Mouse (Mus musculus) frontal cortex, postnatal 36 days (tissue): ENCODE measurements around the gene Zdhhc1.

Experiments used
- DNase-seq, 2 experiments: peaks; one replicate each; pipeline ENCODE4 v3.0.0; 2022; ENCODE audit warnings: low spot score in 2 of 2

Zdhhc1 gene

DNA sequence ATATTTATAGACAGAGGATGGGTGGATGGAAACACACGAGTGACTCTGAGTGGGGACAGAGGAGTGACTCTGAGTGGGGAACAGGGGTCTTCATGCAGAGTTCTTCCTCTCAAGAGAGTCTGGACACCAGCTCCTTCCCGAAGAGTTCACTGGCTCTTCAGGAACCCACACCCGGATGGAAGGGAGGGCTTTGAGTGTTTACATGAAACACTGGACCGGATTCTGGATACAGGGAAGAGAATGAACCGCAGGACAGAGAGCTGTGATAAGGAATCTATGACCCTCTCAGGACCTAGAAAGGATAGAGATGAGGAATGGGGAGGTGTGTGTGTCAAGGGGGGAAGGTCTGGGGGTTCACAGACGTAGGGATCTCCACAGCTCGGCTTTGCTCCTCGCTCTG lies 20.6 kb upstream of the Zdhhc1 start:
- DNase-seq: no peak

DNA sequence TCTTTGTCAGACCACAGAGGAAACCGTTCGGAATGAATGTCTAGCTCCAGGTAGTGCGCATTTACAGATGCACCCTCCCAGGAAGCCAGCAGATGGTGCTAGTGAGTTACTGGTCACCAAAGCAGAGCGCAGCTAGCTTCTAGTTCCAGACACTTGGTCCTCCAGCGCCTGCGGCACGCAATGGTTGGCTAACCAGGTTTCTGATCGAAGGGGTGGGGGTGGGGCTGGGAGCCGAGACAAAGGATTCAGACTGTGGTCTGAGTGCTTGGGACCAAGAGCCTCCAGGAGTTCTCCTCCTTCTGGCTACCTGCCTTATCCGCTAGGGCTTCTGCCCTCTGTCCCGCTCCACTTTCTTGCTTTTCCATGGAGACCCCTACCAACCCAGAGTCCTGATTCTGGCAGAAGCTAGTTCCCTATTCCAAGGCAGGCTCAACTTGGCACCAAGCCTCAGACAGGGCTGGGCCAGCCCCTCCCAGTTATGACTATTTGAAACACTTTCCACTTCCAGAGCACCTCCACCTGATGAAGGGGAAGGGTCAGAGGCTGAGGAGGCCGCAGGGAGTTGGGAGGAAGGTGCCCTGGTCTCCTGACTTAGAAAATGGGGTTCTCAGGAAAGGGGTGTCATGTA lies 19.4 kb upstream of the Zdhhc1 start:
- DNase-seq: peak; percentile 70 to 79

DNA sequence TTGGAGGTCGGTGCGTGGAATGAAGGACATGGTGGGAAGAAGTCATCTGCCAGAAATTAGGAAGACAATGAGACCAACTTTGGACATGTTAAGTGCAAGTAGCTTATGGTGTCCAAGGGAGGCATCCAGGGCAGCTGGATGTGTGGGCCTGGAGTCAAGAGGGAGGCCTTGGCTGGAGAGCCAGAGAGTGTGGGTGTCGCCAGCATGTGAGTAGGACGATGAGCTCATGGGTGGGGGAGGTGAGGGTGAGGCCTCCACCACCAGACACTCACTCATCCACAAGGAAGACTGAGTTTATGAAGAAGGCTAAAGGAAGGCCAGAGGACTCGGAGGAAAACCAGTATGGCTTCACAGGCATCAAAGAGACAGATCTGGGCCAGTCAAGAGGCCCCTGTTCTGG lies 18.0 kb upstream of the Zdhhc1 start:
- DNase-seq: no peak

DNA sequence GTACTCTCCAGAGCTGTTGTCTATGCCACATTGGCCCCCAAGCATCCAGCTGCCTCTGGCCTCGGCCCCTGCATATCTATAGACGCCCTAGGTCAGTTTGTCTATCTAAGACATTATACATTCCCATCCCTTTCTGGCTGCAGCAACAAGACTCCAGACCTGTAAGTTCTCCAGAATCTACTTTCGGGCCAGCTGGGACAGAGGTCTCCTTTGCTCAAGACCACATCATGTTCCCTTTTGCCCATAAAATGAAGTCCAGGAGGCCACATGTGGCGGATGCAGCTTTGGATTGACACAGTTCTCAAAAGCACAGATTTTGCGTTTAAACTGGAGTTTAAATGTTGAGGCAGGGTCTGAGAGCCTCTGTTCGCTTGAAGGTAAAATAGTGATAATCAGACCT lies 17.5 kb upstream of the Zdhhc1 start:
- no peak for DNase-seq

GRCm38 (mm10) chr8:105509997-105510735 lies 13.5 kb upstream of the Zdhhc1 start:
- no peak for DNase-seq

- no peak for DNase-seq
Measured at GRCm38 (mm10) chr8:105508758-105509157, 12.1 kb upstream of the Zdhhc1 start.

GRCm38 (mm10) chr8:105506977-105507376 lies 10.3 kb upstream of the Zdhhc1 start:
- no peak for DNase-seq

DNA sequence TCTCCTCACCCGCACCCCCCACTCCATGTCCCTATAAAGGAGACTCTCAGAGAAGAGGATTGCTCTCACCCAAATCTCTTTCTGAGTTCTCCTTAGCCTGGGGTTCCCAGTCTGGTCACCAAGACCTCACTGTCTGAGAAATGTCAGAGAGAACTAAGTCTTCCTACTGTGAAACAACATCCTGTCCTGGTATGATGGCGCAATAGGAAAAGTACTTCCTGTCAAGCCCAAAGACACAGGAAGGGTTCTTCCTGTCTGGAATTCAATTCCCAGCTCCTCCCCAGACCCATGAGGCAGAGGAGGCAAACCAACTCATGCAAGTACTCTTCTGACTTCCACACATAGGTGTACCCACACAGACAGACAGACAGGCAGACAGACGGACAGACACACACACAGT lies 7.9 kb upstream of the Zdhhc1 start:
- DNase-seq: no peak

DNA sequence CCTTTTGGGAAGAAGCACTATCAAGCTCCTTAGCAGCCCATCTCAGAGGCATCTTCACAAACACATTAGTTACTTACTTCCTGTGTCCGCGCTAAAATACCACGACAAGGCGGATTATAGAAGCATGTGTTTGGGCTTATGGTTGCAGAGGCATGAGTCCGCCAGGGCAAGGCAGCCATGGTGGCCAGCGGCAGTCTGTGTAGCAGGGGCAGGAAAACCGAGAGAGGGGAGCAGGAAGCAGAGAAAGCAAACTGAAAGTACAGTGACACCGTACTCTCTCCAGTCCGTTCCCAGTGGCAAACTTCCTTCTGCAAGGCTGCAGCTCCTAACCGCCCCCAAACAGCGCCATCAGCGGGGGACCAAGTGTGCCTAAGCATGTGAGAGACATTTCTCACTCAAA lies 3.1 kb upstream of the Zdhhc1 start:
- DNase-seq: no peak

DNA sequence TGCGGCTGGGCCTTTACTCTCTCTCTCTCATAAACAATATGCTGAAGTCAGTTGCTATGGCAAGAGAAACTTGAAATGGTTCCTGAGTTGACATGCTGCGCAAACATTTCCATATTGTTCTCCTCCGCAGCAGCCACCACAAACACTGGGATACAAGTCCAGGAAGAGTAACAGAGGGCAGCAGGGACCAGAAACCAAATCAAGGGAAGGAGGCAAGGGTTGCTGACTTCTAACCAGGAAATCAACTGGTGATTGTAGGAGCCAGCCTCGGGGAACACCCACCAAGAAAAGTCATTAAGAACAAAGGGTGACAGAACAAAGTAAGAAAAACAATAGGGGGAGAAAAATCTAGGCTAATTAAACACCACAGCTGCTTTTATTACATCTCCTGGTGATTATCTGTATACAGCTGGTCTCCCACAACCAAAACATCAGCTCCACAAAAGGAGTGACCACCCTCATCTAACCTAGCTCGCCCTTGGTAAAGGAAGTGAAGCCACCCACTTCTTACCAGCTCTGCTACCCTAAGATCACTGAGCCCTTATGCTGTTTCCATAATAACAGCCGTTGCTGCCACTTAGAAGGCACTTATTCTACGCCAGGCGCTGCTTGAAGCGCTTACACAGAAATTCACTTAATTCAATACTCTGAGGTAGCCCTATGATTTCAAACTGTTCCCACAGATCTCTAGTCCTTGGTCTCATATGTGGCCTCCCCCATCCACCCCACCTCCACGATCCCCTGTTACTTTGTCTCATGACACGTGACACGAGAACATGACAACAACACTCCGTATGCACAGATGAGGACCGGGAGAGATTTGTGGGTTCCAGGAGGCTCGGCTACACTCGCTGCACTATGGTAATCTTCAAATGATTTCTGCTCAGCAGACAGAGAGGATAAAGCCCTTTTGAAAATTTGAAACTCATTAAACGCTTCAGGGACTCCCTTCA lies 1.1 kb downstream of the Zdhhc1 start:
- DNase-seq: no peak

DNA sequence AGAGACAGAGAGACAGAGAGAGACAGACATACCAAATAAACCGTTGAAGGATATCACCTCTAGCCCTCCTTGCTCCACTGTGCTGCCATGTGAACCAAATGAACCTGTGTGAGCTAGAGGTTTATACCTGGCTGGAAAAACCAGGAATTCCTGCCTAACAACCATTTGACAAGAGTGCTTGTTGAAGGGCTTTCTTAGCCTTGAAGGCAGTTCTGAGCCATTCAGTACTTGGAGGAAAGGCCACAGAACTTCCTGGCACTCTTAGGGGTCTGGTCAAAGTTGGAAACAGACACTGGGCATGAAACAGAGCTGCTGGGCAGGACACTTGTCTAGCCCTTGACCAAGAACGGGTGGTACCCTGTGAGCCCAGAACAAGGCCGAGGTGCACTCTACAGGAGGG lies 2.1 kb downstream of the Zdhhc1 start:
- DNase-seq: no peak

DNA sequence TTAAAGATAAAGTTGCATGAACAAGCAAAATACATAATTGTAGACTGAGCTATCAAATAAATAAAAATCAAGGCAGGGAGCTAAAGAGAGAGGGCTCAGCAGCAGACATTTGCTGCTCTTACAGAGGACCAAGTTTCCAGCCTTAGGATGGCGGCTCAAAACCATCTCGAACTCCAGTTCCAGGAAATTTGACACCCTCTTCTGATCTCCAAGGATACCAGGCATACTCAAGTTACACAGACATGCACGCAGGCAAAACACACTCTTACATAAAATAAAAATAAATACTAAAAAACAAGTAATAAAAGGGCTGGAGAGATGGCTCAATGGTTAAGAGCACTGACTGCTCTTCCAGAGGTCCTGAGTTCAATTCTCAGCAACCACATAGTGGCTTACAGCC lies 3.2 kb downstream of the Zdhhc1 start:
- no peak for DNase-seq

DNA sequence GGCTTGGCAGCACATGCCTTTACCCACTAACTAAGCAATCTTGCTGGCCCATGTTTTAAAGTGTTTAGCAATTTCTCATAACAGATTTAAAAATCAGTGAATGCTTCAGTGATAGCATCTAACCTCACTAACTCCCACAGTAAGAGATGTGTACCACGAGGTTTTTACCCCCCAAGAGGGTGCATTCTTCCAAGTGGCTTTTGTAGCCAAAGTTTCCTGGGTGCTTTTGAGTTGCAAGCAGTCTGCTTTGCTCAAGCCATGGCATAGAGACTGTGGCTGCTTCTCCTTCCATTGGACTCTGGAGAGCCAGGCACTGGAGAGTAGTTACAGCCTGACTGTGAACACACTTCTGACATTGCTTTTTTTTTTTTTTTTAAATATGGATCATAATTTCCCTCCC lies 7.4 kb downstream of the Zdhhc1 start:
- DNase-seq: no peak

DNA sequence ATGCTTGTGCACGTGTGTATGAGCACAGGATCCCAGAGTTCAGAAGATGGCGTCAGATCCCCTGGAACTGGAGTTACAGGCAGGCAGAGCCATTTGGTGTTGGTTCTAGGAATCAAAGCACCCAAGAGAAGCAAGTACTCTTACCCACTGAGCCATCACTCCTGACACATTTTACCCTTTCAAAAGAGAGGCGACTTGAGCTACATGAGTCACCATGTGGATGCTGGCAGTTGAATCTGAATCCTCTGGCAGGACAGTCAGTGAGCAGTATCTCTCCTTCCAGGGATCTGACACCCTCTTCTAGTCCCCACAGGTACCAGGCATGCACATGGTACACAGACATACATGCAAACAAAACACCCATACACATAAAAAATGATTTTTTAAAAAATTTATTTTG lies 8.6 kb downstream of the Zdhhc1 start:
- no peak for DNase-seq

- DNase-seq: no peak
Measured at GRCm38 (mm10) chr8:105484392-105484791, 12.3 kb downstream of the Zdhhc1 start.

DNA sequence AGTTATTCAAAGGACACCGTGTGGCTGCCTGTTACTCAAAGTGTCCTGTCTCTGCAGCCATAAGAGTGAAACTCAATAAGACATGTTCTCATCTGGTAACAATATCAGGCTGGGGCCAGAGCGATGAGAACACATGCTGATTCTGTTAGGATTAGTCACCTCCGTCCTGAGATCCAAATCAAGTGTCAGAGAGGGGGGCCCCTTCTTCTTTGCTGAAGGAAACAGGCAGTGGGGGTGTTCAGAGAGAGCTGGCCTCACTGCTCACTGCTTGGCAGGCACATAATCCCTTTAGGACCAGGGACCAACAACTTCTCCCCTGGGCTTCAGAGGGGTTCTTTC lies 12.7 kb downstream of the Zdhhc1 start:
- DNase-seq: no peak

GRCm38 (mm10) chr8:105483212-105484029 lies 13.3 kb downstream of the Zdhhc1 start:
- DNase-seq: no peak

DNA sequence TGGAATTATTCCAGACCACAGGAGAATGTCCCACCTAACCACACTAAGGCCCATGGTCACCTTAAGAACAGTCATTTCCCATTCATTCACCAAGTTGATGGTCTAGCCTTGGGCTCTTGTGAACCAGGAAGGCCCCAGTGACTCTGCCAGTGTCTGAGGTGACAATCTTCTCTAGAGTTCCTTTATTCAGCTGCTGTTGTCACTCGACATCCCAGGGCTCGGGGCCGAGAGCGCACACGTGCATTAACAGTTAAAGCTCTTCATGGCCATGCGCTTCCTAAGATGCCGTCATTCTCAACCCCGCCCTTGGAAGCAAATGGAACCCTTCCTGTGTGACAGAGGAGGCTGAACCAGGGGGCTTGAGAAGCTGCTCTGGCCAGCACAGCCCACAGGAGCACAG lies 14.6 kb downstream of the Zdhhc1 start:
- DNase-seq: no peak

DNA sequence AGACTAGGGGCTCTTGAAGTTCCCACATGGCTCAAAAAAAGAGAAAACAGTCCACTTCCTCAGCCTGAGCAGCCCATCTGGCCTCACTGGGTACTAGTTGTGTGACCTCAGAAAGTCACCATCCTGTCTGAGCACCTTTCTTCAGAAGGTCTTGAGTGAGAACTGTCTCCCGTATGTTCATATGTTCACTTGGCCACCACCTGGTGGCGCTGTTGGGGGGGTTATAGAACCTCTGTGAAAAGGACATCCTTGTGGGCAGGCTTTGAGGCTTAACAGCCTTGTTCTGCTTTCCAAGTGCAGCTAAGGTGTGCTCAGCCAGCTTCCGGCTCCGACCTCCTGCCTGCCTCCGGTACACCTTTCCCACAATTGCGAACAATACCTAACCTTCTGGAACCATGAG lies 15.2 kb downstream of the Zdhhc1 start:
- DNase-seq: no peak

DNA sequence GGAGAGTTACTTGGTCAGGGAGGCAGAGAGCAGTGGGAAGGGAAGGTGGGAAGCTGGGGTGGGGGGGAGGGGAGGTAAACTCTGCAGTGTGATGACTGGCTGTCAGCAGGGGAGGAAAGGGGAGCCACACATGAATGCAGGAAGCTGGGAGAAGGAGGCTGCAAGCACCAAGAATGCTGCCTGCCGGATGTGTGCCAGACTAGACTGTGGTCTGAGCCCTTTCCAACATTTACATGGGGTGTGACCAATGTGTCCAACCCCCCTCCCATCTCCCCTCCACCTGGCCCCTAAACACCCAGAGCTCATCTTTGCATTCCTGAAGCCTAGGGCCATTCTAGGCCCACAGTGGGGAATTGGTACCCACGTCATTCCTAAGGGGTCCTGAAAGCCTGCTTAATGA lies 15.7 kb downstream of the Zdhhc1 start:
- no peak for DNase-seq

DNA sequence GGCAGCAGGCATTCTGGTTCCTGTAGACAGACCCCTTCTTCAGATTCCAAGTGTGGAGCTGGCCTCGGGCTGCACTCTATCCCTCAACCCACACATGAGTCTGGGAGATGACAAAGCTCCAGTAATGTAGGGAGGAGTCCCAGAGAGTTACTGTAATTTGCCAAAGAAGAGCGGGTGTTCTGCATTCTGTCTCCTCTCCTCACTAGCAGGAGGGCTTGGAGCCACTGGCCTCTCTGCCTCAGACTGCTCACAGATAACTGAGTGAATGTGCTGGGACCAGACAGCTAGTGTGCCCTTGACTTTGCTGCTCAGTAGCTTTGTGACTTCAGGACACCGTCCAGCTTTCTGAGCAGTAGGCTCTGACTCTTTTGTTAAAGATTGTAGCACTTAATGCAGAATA lies 18.9 kb downstream of the Zdhhc1 start:
- no peak for DNase-seq
